Mouse (Mus musculus): Measurements from ENCODE around the gene Nfkb1. TPM values are rescaled to one million over a fixed set of nuclear protein-coding genes. Genes with fewer than 3 reads are reported as not detected.

Nfkb1 gene
- polyA plus RNA-seq, 1 experiment: 15.7 TPM

DNA sequence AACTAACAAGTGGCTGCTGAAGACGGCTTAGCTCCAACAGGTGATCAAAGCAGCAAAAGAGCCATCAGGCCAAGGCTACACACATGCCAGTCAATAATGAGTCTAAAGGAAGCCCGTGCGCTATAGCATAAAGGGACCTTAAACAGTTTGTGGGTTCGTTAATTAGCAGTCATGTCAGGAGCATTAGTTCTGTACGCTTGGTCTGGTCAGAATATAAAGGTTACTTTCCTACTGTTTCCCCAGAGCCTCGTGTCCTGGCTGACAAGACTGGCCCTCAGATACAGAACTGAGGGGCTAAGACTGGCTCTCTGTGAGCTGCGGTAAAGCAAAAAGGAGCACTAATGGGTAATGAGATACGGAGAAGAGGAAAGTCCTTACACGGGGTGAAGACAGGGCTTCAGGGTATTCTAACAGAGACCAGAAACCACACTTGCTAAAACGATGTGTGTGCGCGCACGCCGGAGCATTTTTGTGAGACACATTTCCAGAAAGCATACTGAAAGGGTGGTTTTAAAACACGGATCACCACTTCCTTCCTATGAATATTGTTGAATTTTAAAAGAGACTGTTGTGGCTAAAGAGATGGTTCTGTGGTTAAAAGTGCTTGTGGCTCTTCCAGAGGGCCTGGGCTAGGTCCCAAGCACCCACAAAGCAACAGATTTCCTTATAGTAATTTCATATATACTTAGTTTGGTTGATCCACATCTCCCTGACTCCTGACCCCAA, 29.0 kb downstream of the Nfkb1 start:
- H3K4me3 ChIP-seq (ENCODE audit: insufficient read depth, low read depth, low read length): no peak overlapping the region
- H3K4me1 ChIP-seq (ENCODE audit: control insufficient read depth, insufficient read depth, insufficient read length, low read length): no peaks in the 10 kb centered on the region
- H3K27ac ChIP-seq (replicated peaks; ENCODE audit: low read depth, low read length): no peak overlapping the region

- Histone ChIP-seq H3K27ac (replicated peaks; ENCODE audit: low read depth, low read length) (no peak overlapping the region), H3K4me1 (ENCODE audit: control insufficient read depth, insufficient read depth, insufficient read length, low read length) (no peaks in the 10 kb centered on the region), H3K4me3 (ENCODE audit: insufficient read depth, low read depth, low read length) (no peak overlapping the region)
Measured at GRCm38 (mm10) chr3:135661707-135662106, 29.6 kb downstream of the Nfkb1 start.

- H3K4me1 ChIP-seq (ENCODE audit: control insufficient read depth, insufficient read depth, insufficient read length, low read length): no peaks in the 10 kb centered on the region
- H3K27ac ChIP-seq (replicated peaks; ENCODE audit: low read depth, low read length): no peak overlapping the region
- no peak overlapping the region for H3K4me3 ChIP-seq (ENCODE audit: insufficient read depth, low read depth, low read length)
Measured at GRCm38 (mm10) chr3:135658540-135659097, 32.7 kb downstream of the Nfkb1 start.

- Histone ChIP-seq H3K27ac (replicated peaks; ENCODE audit: low read depth, low read length) (no peak overlapping the region), H3K4me3 (ENCODE audit: insufficient read depth, low read depth, low read length) (no peak overlapping the region), H3K4me1 (ENCODE audit: control insufficient read depth, insufficient read depth, insufficient read length, low read length) (no peaks in the 10 kb centered on the region)
Measured at GRCm38 (mm10) chr3:135656156-135656555, 35.2 kb downstream of the Nfkb1 start.

DNA sequence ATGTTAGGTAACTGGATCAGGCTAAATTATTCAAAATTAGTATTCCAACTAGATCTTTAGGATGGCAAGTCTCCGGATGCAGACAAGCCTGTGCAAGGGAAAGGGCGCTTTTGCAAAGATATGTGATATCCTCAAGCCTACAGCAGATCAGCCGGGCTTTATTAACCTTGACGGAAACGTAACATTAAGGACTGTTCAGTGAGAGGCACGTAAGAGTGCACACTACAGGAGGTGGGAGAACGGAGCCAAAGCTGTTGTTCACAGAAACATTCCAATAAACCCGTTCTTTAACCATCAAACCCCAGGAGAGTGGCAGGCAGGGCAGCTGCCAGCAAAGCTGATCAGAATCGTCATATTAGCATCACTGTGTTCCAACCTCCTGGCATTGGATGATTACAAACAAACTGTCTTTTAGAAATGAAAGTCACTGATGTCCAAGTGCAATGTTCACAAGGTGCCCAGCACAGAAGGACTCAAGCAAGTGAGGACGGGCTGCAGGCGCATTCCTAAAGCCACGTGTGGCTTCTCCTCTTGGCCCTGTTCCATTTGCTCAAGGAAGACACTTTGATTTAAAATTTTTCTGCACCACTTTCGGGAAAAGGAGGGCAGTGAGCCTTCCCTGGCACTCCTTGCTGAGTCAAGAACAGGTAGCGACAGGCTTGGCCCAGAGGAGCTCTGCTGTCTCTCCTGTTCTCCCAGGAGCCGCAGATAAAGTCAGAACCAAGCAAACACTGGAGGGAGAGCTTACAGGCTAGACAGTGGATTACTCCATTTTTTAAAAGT, 40.4 kb downstream of the Nfkb1 start:
- Histone ChIP-seq H3K4me1 (ENCODE audit: control insufficient read depth, insufficient read depth, insufficient read length, low read length) (no peaks in the 10 kb centered on the region), H3K4me3 (ENCODE audit: insufficient read depth, low read depth, low read length) (no peak overlapping the region), H3K27ac (replicated peaks; ENCODE audit: low read depth, low read length) (no peak overlapping the region)

- Histone ChIP-seq H3K27ac (replicated peaks; ENCODE audit: low read depth, low read length) (no peak overlapping the region), H3K4me3 (ENCODE audit: insufficient read depth, low read depth, low read length) (no peak overlapping the region), H3K4me1 (ENCODE audit: control insufficient read depth, insufficient read depth, insufficient read length, low read length) (no peaks in the 10 kb centered on the region)
Measured at GRCm38 (mm10) chr3:135649809-135650208, 41.5 kb downstream of the Nfkb1 start.

- Histone ChIP-seq H3K4me3 (ENCODE audit: insufficient read depth, low read depth, low read length) (no peak overlapping the region), H3K27ac (replicated peaks; ENCODE audit: low read depth, low read length) (no peak overlapping the region), H3K4me1 (ENCODE audit: control insufficient read depth, insufficient read depth, insufficient read length, low read length) (no peaks in the 10 kb centered on the region)
Measured at GRCm38 (mm10) chr3:135648501-135648900, 42.8 kb downstream of the Nfkb1 start.

DNA sequence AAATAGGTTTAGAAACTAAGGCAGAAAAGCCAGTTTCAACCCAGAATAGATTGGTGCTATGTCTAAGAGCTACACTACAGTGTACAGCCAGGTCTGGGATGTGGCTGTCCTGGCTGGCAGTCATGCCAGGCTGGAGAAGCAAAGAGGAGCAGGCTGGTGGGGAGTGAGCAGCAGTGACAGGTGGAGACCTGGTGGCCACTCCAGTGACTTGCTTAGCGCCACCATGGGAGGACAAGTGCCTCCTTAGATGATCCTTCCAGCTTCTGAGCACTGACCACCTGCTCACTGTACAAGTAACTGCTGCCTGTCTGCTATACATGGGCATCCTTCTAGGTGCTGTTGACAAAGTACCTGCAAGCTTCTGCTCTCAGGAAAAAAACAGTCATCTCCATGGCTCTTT, 44.7 kb downstream of the Nfkb1 start:
- Histone ChIP-seq H3K4me1 (ENCODE audit: control insufficient read depth, insufficient read depth, insufficient read length, low read length) (no peaks in the 10 kb centered on the region), H3K4me3 (ENCODE audit: insufficient read depth, low read depth, low read length) (no peak overlapping the region), H3K27ac (replicated peaks; ENCODE audit: low read depth, low read length) (no peak overlapping the region)

DNA sequence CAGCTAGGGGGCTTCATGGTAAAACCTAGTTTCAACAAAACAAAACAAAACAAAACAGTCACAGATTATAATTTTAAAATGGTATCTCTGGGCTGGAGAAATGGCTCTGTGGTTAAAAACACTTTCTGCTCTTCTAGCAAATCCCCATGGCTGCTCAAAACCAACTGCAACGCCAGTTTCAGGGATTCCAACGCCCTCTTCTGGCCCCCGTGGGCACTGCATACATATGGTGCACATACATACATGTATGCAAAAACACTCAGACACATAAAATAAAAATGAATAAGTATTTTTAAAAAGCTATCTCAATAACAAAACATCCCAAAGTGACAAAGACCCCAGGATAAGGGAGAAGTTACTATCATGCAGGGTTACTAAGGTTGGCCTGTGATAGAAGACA, 46.4 kb downstream of the Nfkb1 start:
- H3K27ac ChIP-seq (replicated peaks; ENCODE audit: low read depth, low read length): no peak overlapping the region
- no peaks in the 10 kb centered on the region; the same call in 1 of the 2 replicates for H3K4me1 ChIP-seq (ENCODE audit: control insufficient read depth, insufficient read depth, insufficient read length, low read length)
- H3K4me3 ChIP-seq (ENCODE audit: insufficient read depth, low read depth, low read length): no peak overlapping the region

DNA sequence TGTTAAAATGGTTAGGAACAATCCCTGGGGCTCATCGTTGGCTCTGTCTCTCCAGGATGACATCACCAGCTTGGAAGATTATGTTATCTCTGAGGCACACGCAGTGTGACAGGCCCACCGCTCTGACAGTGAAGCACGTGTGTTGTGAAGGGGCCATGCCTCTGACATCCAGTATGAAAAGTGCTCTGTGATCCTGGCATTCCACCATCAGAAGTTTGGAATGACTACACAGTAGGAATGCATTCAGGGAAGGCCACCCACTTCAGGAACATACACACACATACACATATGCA, 49.8 kb downstream of the Nfkb1 start:
- Histone ChIP-seq H3K4me1 (ENCODE audit: control insufficient read depth, insufficient read depth, insufficient read length, low read length) (no peaks in the 10 kb centered on the region; the same call in 1 of the 2 replicates), H3K4me3 (ENCODE audit: insufficient read depth, low read depth, low read length) (no peak overlapping the region), H3K27ac (replicated peaks; ENCODE audit: low read depth, low read length) (no peak overlapping the region)

- Histone ChIP-seq H3K4me3 (ENCODE audit: insufficient read depth, low read depth, low read length) (no peak overlapping the region), H3K27ac (replicated peaks; ENCODE audit: low read depth, low read length) (no peak overlapping the region), H3K4me1 (ENCODE audit: control insufficient read depth, insufficient read depth, insufficient read length, low read length) (no peaks in the 10 kb centered on the region; the same call in 1 of the 2 replicates)
Measured at GRCm38 (mm10) chr3:135640856-135641622, 50.3 kb downstream of the Nfkb1 start.

GRCm38 (mm10) chr3:135640203-135640602, 51.1 kb downstream of the Nfkb1 start:
- Histone ChIP-seq H3K4me3 (ENCODE audit: insufficient read depth, low read depth, low read length) (no peak overlapping the region), H3K27ac (replicated peaks; ENCODE audit: low read depth, low read length) (no peak overlapping the region), H3K4me1 (ENCODE audit: control insufficient read depth, insufficient read depth, insufficient read length, low read length) (no peaks in the 10 kb centered on the region; the same call in 1 of the 2 replicates)

DNA sequence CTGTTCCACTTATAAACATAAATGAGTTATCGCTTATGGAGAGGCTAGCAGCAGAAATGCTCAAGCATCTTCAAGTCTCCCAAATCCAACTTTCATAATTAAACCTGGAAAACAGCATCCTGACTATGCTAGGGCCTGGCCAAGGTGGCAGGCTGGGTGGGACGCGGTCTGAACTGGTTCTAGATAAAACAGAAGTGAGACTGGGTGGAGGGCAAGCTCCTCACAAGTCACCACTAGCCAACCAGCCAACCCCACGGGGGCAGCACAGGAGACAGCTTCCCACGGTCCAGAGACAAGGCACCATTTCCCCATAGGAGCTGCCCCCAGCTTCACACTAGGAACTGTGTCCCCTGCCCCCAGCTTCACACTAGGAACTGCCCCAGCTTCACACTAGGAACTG, 53.8 kb downstream of the Nfkb1 start:
- H3K4me3 ChIP-seq (ENCODE audit: insufficient read depth, low read depth, low read length): no peak overlapping the region
- no peak overlapping the region for H3K27ac ChIP-seq (replicated peaks; ENCODE audit: low read depth, low read length)
- H3K4me1 ChIP-seq (ENCODE audit: control insufficient read depth, insufficient read depth, insufficient read length, low read length): no peaks in the 10 kb centered on the region; the same call in 1 of the 2 replicates

- Histone ChIP-seq H3K4me1 (ENCODE audit: control insufficient read depth, insufficient read depth, insufficient read length, low read length) (no peaks in the 10 kb centered on the region; the same call in 1 of the 2 replicates), H3K27ac (replicated peaks; ENCODE audit: low read depth, low read length) (no peak overlapping the region), H3K4me3 (ENCODE audit: insufficient read depth, low read depth, low read length) (no peak overlapping the region)
Measured at GRCm38 (mm10) chr3:135636454-135636853, 54.9 kb downstream of the Nfkb1 start.

All from brown adipose tissue, adult 24 weeks (tissue).